Mouse (Mus musculus): Measurements from ENCODE around the gene Efna1.

The Efna1 gene

GRCm38 (mm10) chr3:89305551-89306325, 24.8 kb upstream of the Efna1 start:
- no peak for DNase-seq

GRCm38 (mm10) chr3:89305105-89305504, 24.2 kb upstream of the Efna1 start:
- no peak for DNase-seq

DNA sequence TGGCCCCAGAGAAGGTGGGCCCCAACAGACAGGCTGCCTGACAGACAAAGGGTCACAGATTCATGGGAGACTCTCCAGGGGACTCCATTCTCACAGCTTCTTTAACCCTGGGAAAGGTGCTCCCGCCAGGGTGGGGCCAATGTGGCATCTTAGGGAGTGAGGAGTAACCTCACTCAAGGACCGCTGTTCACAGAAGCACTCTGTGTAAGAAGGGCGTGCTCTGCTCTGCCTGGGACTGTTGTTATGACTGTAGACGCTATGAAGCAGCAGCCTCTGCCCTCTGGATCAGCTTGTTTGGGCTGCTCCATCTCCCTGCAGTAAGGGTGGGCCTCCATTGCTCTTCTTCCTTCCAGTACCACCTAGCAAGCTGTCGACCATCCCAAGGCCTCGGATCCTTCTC, 23.5 kb upstream of the Efna1 start:
- no peak for DNase-seq

DNA sequence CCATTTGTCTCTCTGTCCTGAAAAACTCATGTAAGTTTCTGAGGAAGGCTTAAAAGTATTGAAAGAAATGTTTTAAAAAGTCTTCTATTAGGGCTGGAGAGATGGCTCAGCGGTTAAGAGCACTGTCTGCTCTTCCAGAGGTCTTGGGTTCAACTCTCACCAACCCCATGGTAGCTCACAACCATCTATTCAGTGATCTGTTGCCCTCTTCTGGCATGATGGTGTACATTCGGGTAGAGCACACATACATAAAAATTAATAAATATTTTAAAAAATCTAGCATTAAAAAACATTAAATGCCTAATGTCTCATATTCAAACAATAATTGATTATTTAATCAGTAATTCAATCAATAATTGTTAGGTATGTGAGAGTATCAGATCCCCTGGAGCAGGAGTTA, 19.6 kb upstream of the Efna1 start:
- no peak for DNase-seq

DNA sequence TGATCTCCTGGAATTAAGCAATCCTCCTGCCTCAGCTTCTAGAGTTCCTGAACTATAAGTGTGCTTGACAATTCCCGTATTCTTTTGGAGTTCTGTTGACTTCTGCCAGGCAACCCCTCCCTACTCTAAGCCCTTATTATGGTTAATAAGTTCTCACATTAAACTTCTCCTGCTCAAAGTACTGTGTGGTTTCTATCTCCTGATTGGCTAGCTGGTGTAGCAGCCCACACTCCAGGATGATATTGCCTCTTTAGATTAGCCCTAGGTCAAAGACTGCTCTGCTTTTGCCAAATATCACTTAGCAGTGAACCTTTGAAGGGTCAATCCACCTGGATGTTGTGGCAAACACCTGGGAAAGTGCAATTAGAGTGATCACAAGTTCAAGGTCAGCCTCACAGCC, 19.1 kb upstream of the Efna1 start:
- DNase-seq, result peak; percentile 51

- DNase-seq, result peak; percentile 39
Measured at GRCm38 (mm10) chr3:89299499-89299898, 18.6 kb upstream of the Efna1 start.

DNA sequence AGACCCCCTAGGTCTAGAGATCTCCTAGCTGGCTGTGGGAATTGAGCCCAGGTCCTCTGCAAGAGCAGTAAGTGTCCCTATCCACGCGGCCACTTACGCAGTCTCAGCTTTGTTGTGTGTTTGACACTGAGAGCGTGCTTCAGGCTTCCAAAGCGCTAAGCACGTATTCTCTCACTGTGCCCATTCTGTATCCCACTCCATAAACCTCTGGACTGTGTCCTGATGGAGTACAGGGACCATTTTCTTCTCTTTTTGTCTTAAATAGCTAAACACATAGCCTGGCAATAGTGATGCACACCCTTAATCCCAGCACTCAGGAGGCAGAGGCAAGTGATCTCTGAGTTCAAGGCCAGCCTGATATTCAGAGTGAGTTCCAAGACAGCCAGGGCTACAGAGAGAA, 18.0 kb upstream of the Efna1 start:
- DNase-seq, result no peak

DNA sequence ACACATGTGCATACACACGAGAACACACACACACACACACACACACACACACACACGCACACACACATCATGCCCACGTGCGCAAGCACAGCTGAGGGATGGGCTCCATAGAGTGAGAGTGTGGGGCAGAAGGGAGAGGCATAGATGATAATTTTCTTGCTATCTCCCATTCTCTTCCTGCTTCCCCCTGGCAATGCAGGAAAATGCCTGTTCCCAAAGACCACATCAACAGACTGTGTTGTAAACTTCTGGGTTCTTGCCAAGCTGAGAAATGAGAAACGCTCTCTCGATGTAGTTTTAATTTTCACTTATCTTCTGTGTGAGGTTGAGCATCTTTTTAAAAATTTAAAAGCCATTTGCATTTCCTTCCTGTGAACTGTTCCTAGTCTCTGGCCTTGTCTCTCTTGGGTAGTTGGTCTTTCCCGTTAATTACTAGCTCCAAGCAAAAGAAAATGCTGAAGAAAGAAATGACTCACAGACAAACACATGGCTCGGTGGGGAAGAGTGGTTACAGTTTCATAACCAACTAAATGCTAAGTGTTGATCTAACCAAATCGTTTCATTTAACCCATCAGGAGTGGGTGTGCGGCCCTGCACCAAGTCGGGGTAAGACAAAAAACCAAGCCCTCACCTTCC, 15.9 kb upstream of the Efna1 start:
- peak; percentile 30 for DNase-seq

DNA sequence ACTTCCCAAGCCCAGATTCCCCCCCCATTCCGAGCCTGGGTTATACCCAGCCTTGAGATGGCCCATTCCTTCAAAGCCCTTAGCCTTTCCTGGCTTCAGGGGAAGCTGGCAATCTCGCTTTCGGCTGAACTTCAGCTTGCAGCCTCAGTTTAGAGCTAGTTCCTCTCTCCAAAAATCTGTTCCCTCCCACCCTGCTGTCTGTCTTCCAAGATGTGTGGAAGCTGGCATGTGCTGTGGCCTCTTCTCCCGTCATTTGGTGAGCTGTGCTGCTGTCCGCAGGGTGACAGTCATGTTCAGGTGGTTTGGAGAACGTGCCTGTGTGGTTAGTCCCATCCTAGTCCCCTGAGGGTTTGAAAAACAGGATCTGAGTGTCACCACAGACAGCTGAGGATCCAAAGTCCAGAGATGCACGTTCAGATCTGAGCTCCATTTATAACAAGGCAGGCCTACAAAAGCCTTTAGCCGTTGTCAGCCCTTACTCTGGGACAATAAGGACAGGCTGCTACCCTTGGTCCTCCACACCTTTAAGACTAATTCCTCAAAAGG, 14.8 kb upstream of the Efna1 start:
- DNase-seq, result no peak

- DNase-seq, result no peak
Measured at GRCm38 (mm10) chr3:89294195-89294594, 13.3 kb upstream of the Efna1 start.

DNA sequence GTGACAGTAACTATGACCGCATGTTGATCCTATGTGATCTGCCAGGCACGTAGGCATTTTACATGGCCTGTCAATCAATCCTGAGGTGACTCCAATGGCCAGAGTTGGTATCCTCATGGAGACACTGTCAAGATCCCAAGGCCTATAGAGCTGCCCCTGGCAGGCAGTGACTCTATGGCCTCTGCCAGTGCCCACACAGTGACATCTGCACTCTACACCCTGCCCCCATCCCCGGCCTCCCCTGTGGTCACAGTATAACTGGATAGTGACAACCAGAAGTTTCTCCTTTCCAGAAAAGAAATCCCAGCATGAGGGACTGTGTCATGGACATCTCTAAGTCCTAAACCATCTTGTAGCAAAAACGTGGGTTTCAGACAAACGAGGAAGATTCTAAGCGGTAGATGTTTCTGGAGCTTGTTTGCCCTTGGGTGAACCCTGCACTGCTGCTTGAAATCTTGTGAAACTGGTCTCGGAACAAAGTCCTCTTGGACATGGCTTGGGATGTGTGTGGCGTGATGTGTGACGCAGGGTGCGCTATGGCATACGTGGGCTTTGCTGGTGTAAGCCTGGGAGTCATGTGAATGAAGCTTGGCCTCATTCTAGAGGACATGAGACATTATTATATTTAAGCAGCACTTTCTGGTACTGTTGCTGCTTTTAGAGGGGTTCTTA, 12.4 kb upstream of the Efna1 start:
- DNase-seq, result peak; percentile 53

DNA sequence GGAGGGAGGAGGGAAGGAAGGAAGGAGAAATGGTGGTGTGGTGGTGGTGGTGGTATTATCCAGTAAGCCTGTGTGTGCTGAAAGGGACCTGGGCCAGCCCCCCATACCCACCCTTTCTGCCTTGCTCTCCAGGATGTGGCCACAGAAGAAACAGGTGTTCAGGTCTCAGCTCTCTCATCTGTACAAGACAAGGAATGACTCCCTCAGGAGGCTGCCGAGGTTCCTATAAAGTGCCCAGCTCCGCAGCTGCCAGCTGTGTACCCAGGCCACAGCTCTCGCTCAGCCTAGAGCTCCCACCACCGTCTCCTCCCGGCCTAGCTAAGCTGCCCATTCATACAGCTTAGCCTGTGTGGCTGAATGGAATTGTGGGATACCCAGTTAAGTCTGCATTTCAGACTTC, 11.4 kb upstream of the Efna1 start:
- DNase-seq, result no peak

DNA sequence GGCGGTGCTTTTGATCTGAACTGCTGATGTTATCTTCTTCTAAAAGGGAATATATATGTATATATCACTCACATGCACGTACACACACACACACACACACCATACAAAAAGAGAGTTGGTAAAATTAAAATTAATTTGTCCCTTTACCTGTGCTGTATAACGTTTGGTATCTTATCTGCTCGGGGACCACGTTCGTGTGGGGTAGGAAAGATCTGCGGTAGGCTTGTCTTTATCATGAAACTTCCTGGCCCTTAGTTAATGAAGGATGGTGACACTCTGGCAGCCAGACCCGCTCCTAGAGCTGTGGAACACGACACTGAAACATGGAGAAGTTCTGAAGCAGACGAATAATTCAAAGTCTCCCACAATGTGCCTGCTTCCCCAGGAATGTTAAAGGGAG, 10.9 kb upstream of the Efna1 start:
- DNase-seq, result no peak

DNA sequence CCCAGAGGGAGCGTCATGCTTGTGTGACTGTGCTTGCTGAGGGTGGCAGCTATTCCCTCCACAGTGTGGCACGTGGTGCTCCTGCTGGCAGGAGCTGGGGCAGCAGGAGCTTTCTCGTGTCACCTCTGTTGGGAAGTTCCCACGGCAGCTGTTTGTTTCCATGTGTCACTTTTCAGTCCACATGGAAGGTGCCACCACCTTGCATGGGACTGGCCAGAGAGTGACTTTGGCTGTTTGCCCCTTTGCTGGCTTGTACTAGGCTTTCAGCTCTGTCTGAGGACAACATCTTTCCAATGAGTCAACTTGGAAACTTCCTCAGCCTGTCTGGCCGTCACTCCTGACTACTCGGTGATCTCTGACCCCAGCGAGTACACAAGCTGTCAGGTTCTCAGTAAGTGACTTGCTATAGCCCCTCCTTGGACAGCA, 7.6 kb upstream of the Efna1 start:
- no peak for DNase-seq

DNA sequence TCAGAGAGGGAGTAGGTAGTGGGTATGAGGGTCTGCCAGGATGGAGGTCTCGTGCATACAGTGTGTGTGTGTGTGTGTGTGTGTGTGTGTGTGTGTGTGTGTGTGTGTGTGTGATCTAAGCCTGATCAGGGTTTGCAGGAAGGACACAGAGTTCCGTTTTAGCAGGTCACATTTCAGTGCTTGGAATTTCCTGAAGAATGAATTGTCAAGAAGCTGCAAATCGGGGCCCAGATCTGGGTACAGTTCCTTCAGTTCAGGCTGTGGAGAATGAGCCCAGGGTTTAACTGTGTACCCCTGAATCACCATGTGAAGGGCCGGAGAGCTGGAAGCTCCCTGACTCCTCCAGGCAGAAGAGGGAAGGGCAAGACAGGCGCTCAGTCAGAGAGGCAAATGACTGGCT, 6.3 kb upstream of the Efna1 start:
- no peak for DNase-seq

DNA sequence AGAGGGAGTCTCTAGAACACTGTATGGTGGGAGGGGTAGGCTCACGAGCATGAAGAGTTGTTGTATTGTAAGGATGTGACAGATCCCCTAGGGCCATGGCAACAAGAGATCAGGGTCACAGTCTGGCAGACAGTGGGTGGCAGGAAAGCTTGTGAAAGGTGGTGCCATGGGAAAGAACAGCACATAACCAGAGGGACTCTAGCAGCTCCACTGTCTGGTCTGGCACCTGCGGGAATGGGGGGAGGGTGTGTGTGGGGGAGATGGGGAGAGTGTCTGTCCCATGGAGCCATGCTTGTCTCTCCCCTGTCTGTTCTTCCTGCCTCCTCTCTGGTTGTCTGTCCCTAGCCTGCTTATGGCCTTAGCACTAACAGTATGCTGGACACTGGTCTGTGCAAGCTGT, 4.6 kb upstream of the Efna1 start:
- DNase-seq, result no peak

- no peak for DNase-seq
Measured at GRCm38 (mm10) chr3:89284261-89284660, 3.3 kb upstream of the Efna1 start.

- no peak for DNase-seq
Measured at GRCm38 (mm10) chr3:89282291-89282643, 1.3 kb upstream of the Efna1 start.

DNA sequence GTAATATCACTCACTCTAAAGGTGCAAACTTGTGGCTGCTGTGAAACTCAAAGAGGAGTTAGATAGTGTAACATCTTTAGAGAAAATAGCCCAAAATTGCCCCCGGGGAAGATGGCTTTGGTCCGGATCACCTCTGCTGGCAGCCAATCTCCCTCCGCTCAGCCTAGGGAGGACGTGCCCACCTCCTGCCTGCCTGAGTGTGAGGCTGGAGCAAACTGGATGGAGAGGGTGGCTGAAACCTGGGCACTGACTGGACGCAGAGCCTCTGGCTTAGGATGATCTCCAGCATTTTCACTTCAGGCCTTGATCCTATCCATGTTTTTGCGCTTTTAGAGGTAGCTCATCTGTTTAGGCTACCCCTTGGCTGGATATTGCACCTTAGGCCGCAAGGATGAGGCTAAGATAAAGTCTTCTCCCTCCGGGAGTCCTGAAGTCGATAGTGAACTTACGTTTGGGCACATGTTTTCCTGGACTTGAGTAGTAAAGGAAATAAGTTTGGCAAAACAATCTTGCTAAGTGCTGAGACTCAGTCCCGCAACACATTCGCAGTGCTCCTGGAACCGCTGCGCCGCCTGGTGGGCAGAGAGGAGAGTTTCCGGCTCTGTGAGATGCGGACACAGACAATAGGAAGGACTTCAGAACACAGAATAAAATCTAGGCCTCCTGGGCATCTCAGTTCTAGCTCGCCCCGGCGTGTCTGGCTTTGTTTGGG, 793 bp upstream of the Efna1 start:
- DNase-seq, result peak; percentile 92

GRCm38 (mm10) chr3:89280050-89280605, 814 bp downstream of the Efna1 start:
- peak; percentile 80 for DNase-seq

- peak; percentile 94 for DNase-seq
Measured at GRCm38 (mm10) chr3:89279153-89279890, 1.6 kb downstream of the Efna1 start.

DNA sequence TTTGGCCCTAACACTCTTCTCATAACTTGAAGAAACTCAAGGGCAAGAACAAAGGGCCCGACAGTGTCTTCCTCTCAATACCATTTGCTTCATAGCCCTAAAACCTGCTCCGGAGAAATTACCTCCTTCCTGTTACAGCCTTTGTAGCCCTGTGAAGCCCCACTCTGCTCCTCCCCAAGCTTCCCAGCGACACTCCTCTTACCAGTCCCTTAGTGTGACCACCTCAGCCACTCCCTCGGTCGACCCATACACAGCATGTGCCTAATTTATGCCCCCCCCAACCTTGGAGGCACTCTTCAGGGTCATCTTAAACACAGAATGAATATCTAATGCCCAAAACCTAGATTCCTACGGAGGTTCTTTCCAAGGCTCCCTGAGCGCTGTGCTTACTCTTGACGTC, 2.3 kb downstream of the Efna1 start:
- no peak for DNase-seq
